Mouse (Mus musculus) adrenal gland, postnatal 25 days (tissue): ENCODE measurements around the gene Micu1. TPM values are rescaled to one million over a fixed set of nuclear protein-coding genes. Genes with fewer than 3 reads are reported as not detected.
A peak's percentile ranks its signal among the peaks of the same experiment; 100 is the strongest.

Source experiments
- DNase-seq: peaks from one replicate; pipeline ENCODE4 v3.0.0; 2021; ENCODE audit warnings: mixed read lengths
- total RNA-seq: library from RNA; stranded (reverse); gene quantifications from 2 replicates; pipeline ENCODE4 v1.2.3, GENCODE M21; 2021

The Micu1 gene
- total RNA-seq, 1 experiment from 2014 or later, result 66.3 TPM

- no peak for DNase-seq
Measured at GRCm38 (mm10) chr10:59907080-59907609, 204.9 kb downstream of the Micu1 start.

GRCm38 (mm10) chr10:59907695-59908299 is 205.5 kb downstream of the Micu1 start:
- no peak for DNase-seq

GRCm38 (mm10) chr10:59908776-59909315 is 206.6 kb downstream of the Micu1 start:
- no peak for DNase-seq

GRCm38 (mm10) chr10:59909357-59909847 is 207.1 kb downstream of the Micu1 start:
- peak; percentile 72 for DNase-seq

GRCm38 (mm10) chr10:59911091-59911490 is 208.8 kb downstream of the Micu1 start:
- DNase-seq, result no peak

- peak; percentile 52 for DNase-seq
Measured at GRCm38 (mm10) chr10:59911561-59912198, 209.4 kb downstream of the Micu1 start.

Other genes with a start within 250 kb of the Micu1 start
- gene Gm10322, start 86.4 kb upstream of the Micu1 start, total RNA-seq, result not detected in 2 replicates
- 47.2 and 52.3 TPM in 2 replicates for gene Mcu, start 85.8 kb upstream of the Micu1 start, total RNA-seq
- gene Dnajb12, start 177.1 kb downstream of the Micu1 start, total RNA-seq, result 65.1 and 69.2 TPM in 2 replicates
- gene Ddit4, start 249.4 kb downstream of the Micu1 start, total RNA-seq, result 35.7 and 57.7 TPM in 2 replicates